Mouse (Mus musculus) ZHBTc4 (cell line): ENCODE results near the gene Elf4.

Experiments
- DNase-seq: peaks from one replicate; pipeline ENCODE4 v3.0.0-alpha.2; 2011; ENCODE audit warnings: low read depth, low spot score

Elf4 gene

GRCm38 (mm10) chrX:48383643-48384042 is 79.3 kb downstream of the Elf4 start:
- DNase-seq = peak; percentile 46

- DNase-seq = no peak
Observed at GRCm38 (mm10) chrX:48367841-48368240, 95.1 kb downstream of the Elf4 start.

DNA sequence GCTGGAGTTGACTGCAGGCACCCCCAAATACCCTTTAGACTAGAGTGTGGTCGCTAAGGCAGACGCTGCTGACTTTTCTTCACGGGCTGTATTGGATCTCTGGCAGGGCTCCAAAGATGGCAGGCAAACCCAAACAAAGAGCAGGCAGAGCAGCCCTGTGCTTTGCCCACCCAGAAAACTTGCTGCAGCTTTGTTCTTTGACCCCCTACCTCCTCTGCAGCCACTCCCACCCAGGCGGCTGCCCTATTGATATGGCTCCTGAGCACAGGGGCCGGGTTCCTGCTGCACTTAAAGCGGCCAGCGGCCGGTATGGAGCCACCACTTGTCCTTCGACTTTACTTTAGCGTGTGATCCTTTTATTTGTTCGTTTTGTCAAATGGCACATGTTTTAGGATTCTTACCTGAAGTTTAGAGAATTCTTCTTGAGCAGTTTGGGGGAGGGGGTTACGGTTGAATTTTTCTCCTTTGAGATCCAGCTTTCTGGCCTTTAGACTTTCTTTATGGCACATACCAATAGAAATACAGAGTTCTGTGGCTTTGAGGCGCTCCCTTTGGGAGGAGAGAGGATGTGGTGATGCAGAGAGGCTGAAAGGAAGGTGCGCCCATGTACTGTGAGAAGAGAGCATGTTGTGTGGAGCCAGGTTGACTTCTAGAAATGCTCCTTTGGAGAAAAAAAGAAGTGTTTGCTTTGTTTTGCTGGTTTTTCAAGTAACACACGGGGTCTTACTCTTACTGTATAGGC is 96.9 kb downstream of the Elf4 start:
- peak; percentile 30 for DNase-seq
